Mouse (Mus musculus): Measurements from ENCODE around the gene Plxnb2. TPM values are rescaled to one million over a fixed set of nuclear protein-coding genes. Genes with fewer than 3 reads are reported as not detected.
A peak's percentile ranks its signal among the peaks of the same experiment; 100 is the strongest.

Plxnb2 gene
- 204 and 210 TPM in 2 replicates for polyA plus RNA-seq (2012; rRNA removed)

DNA sequence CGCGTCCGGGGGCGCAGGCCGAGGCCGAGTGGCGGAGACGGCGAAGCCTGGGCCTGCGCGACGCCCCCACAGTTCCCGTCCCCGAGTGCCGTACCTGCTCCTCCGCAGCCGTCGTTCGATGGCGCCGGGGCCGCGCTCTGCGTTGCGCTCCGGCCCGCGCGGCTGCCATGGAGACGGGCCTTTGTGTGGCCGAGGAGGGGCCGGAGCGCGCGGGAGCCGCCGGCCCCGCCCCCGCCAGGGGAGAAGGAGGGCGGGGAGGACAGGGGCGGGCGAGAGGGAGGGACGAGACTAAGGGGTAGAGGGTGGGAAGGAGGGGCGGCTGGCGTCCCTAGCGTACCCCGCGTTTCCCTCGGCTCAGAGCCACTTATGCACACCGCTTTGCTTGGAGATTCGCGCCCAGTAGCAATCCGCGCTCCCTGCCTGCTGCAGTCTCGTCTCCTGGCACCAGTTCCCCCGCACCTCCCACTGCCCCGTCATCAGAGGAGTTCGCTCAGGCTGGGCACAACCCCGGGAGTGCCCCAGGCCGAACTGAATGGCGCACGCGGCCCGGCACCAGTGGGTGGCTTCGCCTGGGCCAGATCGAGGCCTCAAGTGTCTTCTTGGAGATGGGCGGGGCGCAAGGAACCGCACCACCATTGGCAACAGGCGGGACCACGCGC lies at the start of gene Plxnb2:
Gene Plxnb2, minus strand, starts transcription at position 218 of the 659 bp plus-strand sequence.
- WGBS: 1% methylated on average over 71 of the region's 72 CpGs
- H3K4me1 ChIP-seq (ENCODE audit: control insufficient read depth, insufficient read depth, low read length): peaks cover 23% of the 10 kb centered on the region
- DNase-seq: peak; percentile 87
- H3K4me3 ChIP-seq (replicated peaks; ENCODE audit: extremely low read depth, low read depth, low read length): peak within 1 kb of the TSS; percentile 88
- TF ChIP-seq CTCF (IDR thresholded peaks at IDR 0.05; ENCODE audit: insufficient read depth, low read length) (no peak), POLR2A (IDR thresholded peaks at IDR 0.05; ENCODE audit: borderline replicate concordance, extremely low read depth, low read depth, low read length) (peak; percentile 66; the same call in 1 of the 2 replicates)

GRCm38 (mm10) chr15:89215611-89216233 lies 35.1 kb upstream of the Plxnb2 start:
- H3K4me1 ChIP-seq (ENCODE audit: control insufficient read depth, insufficient read depth, low read length): no peaks in the 10 kb centered on the region; the same call in 1 of the 2 replicates
- TF ChIP-seq POLR2A (IDR thresholded peaks at IDR 0.05; ENCODE audit: borderline replicate concordance, extremely low read depth, low read depth, low read length): no peak
- TF ChIP-seq CTCF (IDR thresholded peaks at IDR 0.05; ENCODE audit: insufficient read depth, low read length): no peak
- no peak overlapping the region for H3K4me3 ChIP-seq (replicated peaks; ENCODE audit: extremely low read depth, low read depth, low read length)
- WGBS: 65% methylated on average over 2 of the region's 2 CpGs
- DNase-seq: no peak

DNA sequence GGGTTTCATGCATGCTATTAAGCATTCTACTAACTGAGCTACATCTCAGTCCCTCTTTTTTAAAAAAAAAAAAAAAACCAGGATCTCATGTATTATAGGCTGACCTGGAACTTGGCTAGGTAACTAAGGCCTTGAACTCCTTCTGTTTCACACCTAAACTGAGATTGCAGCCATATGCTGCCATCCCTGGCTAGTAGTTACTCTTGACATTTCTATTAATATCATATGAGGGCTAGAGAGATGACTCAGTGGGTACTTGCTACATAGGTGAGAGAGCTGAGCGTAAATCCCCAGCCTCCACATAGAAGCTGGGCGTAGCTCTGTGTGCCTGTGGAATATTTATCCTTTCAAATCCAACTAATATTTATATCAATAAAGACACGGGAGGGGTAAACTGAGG lies 34.4 kb upstream of the Plxnb2 start:
- Histone ChIP-seq H3K4me1 (ENCODE audit: control insufficient read depth, insufficient read depth, low read length) (no peaks in the 10 kb centered on the region; the same call in 1 of the 2 replicates), H3K4me3 (replicated peaks; ENCODE audit: extremely low read depth, low read depth, low read length) (no peak overlapping the region)
- WGBS: 94% methylated on average over 3 of the region's 3 CpGs
- DNase-seq: no peak
- no peak for TF ChIP-seq CTCF (IDR thresholded peaks at IDR 0.05; ENCODE audit: insufficient read depth, low read length)
- no peak for TF ChIP-seq POLR2A (IDR thresholded peaks at IDR 0.05; ENCODE audit: borderline replicate concordance, extremely low read depth, low read depth, low read length)

- Histone ChIP-seq H3K4me3 (replicated peaks; ENCODE audit: extremely low read depth, low read depth, low read length) (no peak overlapping the region), H3K4me1 (ENCODE audit: control insufficient read depth, insufficient read depth, low read length) (no peaks in the 10 kb centered on the region; the same call in 1 of the 2 replicates)
- DNase-seq: no peak
- 69% methylated on average over 3 of the region's 3 CpGs for WGBS
- TF ChIP-seq POLR2A (IDR thresholded peaks at IDR 0.05; ENCODE audit: borderline replicate concordance, extremely low read depth, low read depth, low read length): no peak
- no peak for TF ChIP-seq CTCF (IDR thresholded peaks at IDR 0.05; ENCODE audit: insufficient read depth, low read length)
These were observed 32.9 kb upstream of the Plxnb2 start for GRCm38 (mm10) chr15:89213517-89213916.

DNA sequence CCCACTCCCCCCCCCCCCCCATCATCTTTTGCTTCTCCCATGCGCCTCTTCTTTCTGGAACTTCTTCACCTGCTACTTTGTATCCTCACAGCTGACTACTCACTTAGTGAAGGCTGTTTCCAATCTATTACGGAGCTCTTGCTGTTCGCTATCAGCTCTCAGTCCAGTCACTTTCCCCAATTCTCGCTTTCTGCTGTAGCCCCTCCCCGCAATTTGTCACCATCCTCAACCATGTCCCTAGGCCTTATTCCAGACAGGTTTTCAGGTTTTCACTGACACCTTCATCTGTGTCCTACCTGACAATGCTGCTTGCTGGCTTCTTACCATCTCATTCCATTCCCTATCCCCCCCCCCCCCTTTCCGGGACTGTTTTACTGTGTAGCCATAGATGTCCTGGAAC lies 31.9 kb upstream of the Plxnb2 start:
- WGBS: 69% methylated on average over 6 of the region's 6 CpGs
- no peak for DNase-seq
- Histone ChIP-seq H3K4me3 (replicated peaks; ENCODE audit: extremely low read depth, low read depth, low read length) (no peak overlapping the region), H3K4me1 (ENCODE audit: control insufficient read depth, insufficient read depth, low read length) (no peaks in the 10 kb centered on the region; the same call in 1 of the 2 replicates)
- TF ChIP-seq POLR2A (IDR thresholded peaks at IDR 0.05; ENCODE audit: borderline replicate concordance, extremely low read depth, low read depth, low read length) (no peak), CTCF (IDR thresholded peaks at IDR 0.05; ENCODE audit: insufficient read depth, low read length) (no peak)

DNA sequence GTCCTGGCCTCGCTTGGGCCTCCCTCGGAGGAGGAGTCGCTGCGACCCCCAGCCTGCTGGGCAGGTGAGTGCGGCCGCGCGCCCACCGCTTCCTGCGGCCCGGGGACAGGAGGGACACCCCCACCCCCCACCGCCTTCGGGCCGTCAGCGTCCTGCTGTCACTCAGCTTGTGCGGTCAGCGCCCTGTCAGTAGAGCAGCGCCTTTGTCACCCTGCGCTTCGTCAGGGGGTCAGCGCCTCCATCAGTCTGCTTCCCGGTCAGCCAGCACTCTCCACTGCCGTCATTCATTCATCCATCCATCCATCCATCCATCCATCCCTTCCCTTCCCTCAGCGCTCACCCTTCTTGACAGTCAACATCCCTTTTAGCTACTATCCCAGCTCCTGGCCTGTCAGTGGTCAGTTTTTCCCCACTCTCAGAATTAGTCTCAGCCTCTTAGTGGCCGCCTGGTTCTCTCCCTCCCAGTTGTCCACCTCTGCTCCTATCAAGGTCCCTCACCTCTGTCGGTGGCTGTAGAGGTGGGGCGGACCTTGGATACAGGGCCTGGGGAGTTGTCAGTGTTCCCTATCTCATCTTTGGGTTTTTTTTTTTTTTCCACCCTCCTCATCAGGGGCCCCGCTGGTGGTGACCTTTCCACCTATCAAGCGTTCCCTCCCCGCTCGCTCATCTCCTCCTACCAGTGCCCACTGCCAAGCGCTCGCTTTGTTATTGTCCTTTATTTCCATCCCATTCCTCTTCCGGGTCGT lies 31.3 kb upstream of the Plxnb2 start:
- H3K4me1 ChIP-seq (ENCODE audit: control insufficient read depth, insufficient read depth, low read length): no peaks in the 10 kb centered on the region; the same call in 1 of the 2 replicates
- WGBS: 3% methylated on average over 35 of the region's 35 CpGs
- DNase-seq: no peak
- H3K4me3 ChIP-seq (replicated peaks; ENCODE audit: extremely low read depth, low read depth, low read length): peak overlapping the region; percentile 82
- TF ChIP-seq POLR2A (IDR thresholded peaks at IDR 0.05; ENCODE audit: borderline replicate concordance, extremely low read depth, low read depth, low read length) (no peak), CTCF (IDR thresholded peaks at IDR 0.05; ENCODE audit: insufficient read depth, low read length) (no peak)

GRCm38 (mm10) chr15:89210915-89211715 lies 30.5 kb upstream of the Plxnb2 start, which contains the start of gene Ppp6r2:
Ppp6r2 (plus strand) TSS chr15:89211553.
- WGBS: 3% methylated on average over 67 of the region's 73 CpGs
- peak; percentile 68 for DNase-seq
- TF ChIP-seq CTCF (IDR thresholded peaks at IDR 0.05; ENCODE audit: insufficient read depth, low read length) (no peak), POLR2A (IDR thresholded peaks at IDR 0.05; ENCODE audit: borderline replicate concordance, extremely low read depth, low read depth, low read length) (peak; percentile 69; the same call in 1 of the 2 replicates)
- Histone ChIP-seq H3K4me3 (replicated peaks; ENCODE audit: extremely low read depth, low read depth, low read length) (peak within 1 kb of the TSS; percentile 82), H3K4me1 (ENCODE audit: control insufficient read depth, insufficient read depth, low read length) (no peaks in the 10 kb centered on the region; the same call in 1 of the 2 replicates)

DNA sequence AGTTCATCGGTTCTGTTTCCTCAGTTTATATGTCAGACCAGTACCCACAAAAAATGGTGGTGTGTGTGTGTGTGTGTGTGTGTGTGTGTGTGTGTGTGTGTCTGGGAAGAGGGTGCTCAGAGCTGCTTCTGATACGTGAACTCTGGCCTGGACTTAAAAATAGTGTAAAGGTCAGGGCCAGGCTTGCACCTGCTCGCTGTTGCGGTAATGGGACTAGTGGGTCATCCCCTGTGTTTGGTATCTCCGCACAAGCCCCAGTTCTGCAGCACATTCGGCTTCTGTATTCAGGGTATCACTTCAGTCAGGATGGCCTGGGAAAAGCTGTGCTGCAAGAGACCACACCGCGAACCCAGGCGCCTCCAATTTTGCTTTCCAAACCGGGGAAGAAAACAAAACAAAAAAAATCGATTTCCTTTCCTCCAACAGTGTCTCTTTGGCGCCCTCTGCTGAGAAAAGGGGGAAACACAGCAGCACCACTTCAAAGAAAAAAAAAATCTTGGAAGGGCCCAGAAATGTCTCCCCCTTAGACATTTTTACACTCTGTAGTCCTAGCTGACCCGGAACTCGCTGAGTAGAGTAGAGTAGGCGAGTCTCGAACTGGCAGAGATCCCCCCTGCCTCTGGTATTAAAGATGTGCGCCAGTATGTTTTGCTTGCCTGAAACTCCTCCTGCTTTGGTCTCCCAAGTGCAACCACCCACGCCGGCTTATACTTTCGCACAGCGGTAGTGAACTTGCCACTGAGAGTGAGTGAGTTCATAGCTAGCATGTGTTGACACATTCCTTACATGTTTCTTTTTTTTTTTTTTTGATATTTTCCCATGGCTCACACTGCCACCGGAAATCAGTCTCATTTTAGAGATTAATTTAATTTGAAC lies 29.5 kb upstream of the Plxnb2 start:
- Histone ChIP-seq H3K4me1 (ENCODE audit: control insufficient read depth, insufficient read depth, low read length) (no peaks in the 10 kb centered on the region; the same call in 1 of the 2 replicates), H3K4me3 (replicated peaks; ENCODE audit: extremely low read depth, low read depth, low read length) (peak overlapping the region; percentile 63)
- peak; percentile 89 for DNase-seq
- 5% methylated on average over 22 of the region's 22 CpGs for WGBS
- peak; percentile 35; the same call in 1 of the 2 replicates for TF ChIP-seq CTCF (IDR thresholded peaks at IDR 0.05; ENCODE audit: insufficient read depth, low read length)
- TF ChIP-seq POLR2A (IDR thresholded peaks at IDR 0.05; ENCODE audit: borderline replicate concordance, extremely low read depth, low read depth, low read length): no peak

Measured in lung, adult 2 months (tissue).